Mouse (Mus musculus) layer of hippocampus, postnatal 14 days (tissue): ENCODE measurements at regions not wholly inside any gene's neighbourhood (a gene's known extent, or its start where the extent isn't known, plus 50 kb on each side); places are given as distances from the start of the nearest gene placed in this dataset.

ENCODE experiments used
- DNase-seq, 2 experiments: peaks; one replicate each; pipeline ENCODE4 v3.0.0; 2021 to 2022; ENCODE audit warnings: low spot score in 2 of 2, mixed read lengths in 1 of 2

DNA sequence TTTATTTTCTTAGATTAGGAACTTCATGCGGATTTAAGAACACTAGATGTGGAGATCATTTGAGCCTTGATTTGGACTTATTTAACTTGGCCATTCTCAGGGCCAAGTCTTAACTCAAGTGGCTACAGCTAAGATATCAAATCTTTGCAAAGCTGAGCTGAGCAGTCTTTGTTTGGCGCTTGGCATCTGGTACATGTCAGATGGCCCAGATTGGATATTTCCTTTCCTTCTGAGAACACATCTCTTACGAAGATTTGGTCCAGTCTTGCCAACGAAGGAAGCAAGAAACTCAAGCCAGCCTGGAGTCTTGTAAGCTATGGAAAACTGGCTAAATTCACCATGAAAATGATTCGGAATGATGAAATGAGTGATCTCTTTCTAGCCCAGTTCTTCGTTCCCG, 59.1 kb upstream of the Cdc42ep3 start:
- peak in 1 of 2 experiments; percentile 9 for DNase-seq

- no peak for DNase-seq
Observed at GRCm38 (mm10) chr17:79417953-79418352, 63.1 kb upstream of the Cdc42ep3 start.

DNA sequence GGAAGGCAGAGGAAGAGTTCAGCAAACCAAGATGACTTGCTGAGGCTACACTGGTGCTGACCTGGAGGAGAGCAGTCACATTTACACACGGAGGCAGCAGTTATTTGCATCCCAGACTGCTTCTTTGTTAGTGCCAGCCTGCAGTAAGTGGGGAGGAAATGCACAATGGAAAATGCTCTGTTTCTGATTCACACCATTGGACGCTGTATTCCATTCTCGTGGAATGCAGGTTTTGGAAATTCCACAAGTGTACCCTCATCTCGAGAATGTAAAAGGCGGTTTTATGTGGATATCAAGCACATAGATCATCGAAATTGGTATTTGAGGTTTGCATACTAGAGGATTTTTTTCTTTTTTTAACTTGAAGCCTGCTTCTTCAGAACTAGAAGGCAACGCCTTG, 66.7 kb upstream of the Cdc42ep3 start:
- DNase-seq, result no peak

- DNase-seq, result no peak
Observed at GRCm38 (mm10) chr17:79439182-79439581, 84.3 kb upstream of the Cdc42ep3 start.

- no peak for DNase-seq
Observed at GRCm38 (mm10) chr17:79442507-79443115, 87.7 kb upstream of the Cdc42ep3 start.

- no peak for DNase-seq
Observed at GRCm38 (mm10) chr17:79447170-79447569, 92.3 kb upstream of the Cdc42ep3 start.

DNA sequence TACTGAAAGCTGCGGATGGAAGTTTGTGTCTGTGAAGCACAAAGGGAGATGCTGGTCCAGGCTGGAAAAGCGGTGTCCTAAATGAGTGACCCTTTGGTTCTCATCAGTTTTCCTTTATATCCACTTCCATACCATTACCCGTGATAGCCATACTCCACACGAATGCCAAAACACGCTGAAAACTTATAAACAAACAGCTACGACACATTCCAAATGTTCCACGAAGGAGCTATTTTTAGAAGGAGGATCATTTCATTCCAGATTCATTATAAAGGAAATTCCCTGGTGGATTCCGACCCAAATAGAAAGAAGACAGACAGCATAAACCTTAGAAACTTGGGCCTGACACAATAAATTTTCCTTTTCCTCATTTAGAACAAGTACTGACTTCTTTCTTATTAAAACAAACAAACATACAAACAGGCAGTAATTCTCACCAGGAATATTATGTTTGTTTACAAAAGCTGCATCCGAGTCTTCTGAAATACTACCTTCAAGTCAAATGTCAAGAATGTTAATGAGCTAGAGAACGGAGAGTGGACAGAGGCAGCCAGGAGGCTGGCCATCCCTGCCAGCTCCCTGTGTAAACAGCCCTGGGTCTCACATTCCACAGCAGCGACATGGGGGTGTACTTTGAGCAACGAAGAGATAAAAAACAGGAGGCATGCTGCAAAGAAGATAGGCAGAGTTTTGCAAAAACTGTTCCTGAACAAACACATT, 96.4 kb upstream of the Cdc42ep3 start:
- DNase-seq, result no peak

- DNase-seq, result no peak
Observed at GRCm38 (mm10) chr17:79453825-79454224, 98.9 kb upstream of the Cdc42ep3 start.

DNA sequence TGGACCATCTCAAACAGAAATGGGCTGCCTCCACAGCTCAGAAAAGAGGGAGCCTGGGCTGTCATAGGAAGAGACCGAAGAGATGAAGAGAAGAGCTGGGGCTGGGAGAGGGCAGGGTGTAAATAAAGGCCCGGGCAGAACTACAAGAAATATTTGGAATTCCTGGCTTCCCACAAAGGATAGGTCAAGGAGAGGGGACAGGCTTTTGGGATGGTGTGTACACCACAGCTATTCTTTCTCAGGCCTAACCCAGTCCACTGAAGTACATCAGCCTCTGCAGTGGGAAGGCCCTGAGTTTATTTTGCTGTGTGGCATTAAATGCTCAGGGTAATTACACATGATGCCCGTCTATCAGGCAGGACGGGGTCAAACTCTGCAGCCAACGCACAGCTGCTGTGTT, 99.6 kb upstream of the Cdc42ep3 start:
- no peak for DNase-seq

GRCm38 (mm10) chr17:79455229-79455628, 100.3 kb upstream of the Cdc42ep3 start:
- no peak for DNase-seq

DNA sequence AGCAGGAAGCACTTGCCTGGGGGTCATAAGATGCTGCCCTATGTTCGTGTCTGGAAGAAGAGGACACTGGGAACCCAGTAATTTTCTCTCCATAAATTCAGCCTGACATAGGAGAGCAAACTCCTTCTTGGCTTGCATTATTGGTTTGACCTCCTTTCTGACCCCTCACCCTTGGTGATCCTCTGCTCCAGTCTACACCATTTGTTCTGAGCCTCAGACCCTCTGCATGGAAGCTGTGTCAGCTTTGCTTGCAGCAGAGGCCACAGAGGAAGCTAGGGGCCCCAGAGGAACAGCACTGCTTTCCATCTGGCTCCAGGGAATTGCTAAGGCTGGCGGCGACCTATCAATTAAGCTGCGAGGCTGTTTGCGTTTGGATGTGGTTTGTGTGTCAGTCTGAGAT, 102.7 kb upstream of the Cdc42ep3 start:
- no peak for DNase-seq

- DNase-seq, result no peak
Observed at GRCm38 (mm10) chr17:79461681-79462091, 106.8 kb upstream of the Cdc42ep3 start.

GRCm38 (mm10) chr17:79463074-79463694, 108.3 kb upstream of the Cdc42ep3 start:
- DNase-seq, result no peak

DNA sequence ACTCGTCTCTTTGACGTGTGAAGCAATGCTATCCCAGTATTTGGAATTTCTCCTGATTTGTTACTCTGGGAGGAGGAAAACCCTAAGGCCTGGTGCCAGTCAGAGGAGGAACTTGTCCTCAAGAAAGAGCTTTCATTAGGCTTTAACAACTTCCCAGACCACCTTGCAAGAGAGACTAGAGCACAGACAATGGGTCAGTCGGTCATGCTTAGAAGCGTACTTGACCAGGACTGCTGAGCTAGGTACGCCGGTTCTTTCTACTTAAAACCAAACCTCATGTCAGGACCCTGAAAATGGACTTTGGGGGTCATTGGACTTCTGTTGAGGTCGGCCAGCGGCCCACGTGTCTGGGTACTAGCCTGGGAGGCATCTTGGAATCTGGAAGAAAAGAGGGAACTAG, 110.8 kb upstream of the Cdc42ep3 start:
- no peak for DNase-seq

DNA sequence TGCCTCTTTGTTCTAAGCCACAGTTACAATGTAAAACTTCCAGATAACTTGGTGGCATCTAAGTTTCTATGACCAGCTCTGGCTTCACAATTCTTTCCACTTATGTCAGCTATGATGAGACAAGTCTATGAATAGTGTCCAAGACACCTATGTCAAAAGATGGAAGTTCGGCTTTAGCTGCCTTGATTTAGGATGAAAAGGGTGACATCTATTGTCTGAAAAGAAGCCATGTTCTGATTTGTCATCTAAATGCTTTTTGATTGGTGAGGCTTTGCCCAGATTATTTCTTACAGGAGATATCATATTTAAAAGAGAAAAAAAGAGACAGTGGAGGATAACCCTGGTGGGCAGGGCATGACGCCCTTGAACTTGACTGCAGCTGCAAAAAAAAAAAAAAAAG, 116.7 kb upstream of the Cdc42ep3 start:
- DNase-seq, result no peak

DNA sequence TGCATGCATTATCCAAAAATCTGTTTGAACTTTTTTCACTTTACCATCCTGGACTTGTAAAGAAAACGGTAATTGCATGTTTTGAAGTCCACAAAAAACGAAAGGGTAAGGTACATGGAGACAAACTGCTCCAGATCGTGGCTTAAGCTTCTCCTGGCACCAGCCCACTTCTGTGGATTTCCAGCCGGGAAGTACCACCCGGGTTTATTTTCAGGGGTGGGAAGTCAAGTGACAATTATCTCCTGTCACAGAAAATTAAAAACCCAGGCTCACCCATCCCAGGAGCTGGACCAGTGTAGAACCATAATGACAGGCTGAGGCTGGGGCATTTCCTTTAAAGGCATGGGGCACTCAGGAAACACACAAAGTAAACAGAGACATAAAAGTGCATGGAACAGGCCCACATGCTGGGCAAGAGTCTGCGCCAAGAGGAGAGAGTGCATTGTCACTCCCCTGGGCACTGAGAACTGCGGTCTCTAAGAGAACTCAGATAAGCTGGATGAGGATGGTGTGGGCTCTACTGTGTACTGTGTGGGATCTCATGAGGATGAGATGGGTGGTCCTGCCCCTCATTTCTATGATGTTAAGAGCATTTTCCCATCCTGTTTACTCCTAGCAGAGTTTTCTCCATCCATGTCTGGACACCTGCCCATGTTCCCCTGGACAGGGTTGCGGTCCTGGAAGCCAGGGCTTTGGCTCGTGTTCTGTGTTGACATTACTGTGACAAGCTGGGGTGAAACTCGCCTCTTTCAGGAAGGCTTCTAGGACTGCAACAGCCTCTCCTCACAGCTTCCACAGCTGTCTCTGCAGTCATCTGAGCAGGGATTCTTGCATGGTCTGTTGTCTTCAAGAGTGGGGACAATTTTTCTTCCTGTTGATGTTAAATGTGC, 117.5 kb upstream of the Cdc42ep3 start:
- no peak for DNase-seq

GRCm38 (mm10) chr17:79476671-79477070, 121.8 kb upstream of the Cdc42ep3 start:
- DNase-seq, result no peak

DNA sequence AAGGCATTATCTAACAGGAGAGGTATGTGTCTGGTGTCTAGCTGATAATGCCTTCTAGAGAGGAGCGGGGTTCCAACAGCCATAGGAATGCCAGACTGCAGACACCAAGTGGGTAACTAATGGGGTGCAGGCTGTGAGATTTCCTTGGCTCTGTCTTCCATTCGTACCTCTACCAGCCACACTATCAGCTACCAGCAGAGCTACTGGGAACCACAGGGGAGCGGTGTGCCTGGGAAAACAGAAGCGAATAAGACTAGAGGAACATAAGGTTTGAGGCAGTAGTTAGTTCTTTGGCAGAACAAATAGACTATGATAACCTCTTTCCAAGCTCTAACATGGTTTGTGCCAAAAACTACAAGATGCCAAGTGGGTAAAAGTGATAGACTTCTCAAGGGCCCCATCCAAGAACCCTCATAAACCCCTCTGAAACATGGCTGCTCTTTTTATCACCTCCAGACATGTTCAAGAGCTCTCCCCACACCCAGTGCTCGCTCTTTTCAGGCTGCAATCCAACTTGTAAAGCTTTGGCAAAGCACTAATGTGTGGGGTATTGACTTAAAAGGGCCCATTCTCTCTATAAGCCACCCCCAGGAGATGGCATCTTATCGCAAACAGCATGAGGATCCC, 126.3 kb upstream of the Cdc42ep3 start:
- no peak for DNase-seq

DNA sequence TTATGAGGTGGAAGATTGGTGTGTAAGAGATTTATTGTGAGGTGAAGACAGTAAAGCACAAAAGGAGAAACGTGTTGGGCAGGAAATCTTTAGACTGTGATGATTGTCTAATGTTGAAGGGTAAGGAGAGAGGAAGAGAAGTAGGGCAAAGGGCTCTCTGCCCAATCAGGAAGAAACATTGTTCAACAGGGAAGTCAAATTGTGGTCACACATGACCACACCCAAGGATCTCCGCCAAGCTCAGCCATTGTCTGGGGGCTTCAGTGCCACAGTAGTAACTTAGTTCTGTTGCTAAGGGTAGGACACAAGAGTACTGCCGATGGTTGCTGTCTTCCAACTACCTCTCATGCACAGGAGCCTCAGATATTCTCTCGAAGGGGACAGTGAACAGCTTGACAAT, 127.0 kb upstream of the Cdc42ep3 start:
- no peak for DNase-seq

- DNase-seq, result no peak
Observed at GRCm38 (mm10) chr17:79485239-79485638, 126.4 kb upstream of the Rmdn2 start.

GRCm38 (mm10) chr17:79489306-79489705, 122.4 kb upstream of the Rmdn2 start:
- DNase-seq, result no peak
